Mouse (Mus musculus) C2C12 (cell line): ENCODE data around the gene Ctdnep1.

ENCODE experiments used
- CEBPB ChIP-seq: IDR thresholded peaks from one replicate; pipeline ENCODE4 v1.6.1; 2011; ENCODE audit warnings: low read depth, mild to moderate bottlenecking, control low read depth, moderate library complexity
- CTCF ChIP-seq: IDR thresholded peaks from one replicate; pipeline ENCODE4 v1.5.1; 2011; ENCODE audit not compliant: control insufficient read depth, insufficient read depth, insufficient read length
- FOSL1 ChIP-seq: IDR thresholded peaks from one replicate; pipeline ENCODE4 v1.8.0; 2011; ENCODE audit warnings: mild to moderate bottlenecking, low read length; ENCODE audit not compliant: poor library complexity, insufficient read depth, severe bottlenecking
- MAX ChIP-seq: IDR thresholded peaks from one replicate; pipeline ENCODE4 v1.6.1; 2011; ENCODE audit warnings: mild to moderate bottlenecking, control low read depth
- MYOD1 ChIP-seq: IDR thresholded peaks from one replicate; pipeline ENCODE4 v1.6.1; 2011; ENCODE audit warnings: low read depth; ENCODE audit not compliant: control insufficient read depth, insufficient read length
- USF1 ChIP-seq: IDR thresholded peaks from one replicate; pipeline ENCODE4 v1.6.1; 2011; ENCODE audit warnings: low read depth, mild to moderate bottlenecking, control low read depth, moderate library complexity

GRCm38 (mm10) chr11:69995391-69995960, 14.5 kb downstream of the Ctdnep1 start, which contains the start of gene Phf23:
- TF ChIP-seq USF1: no peak
- TF ChIP-seq CTCF: no peak
- TF ChIP-seq CEBPB: no peak
- no peak for TF ChIP-seq MAX
- no peak for TF ChIP-seq FOSL1
- no peak for TF ChIP-seq MYOD1
